Mouse (Mus musculus) hindbrain, embryonic 15.5 days (tissue): ENCODE measurements at regions not wholly inside any gene's neighbourhood (a gene's known extent, or its start where the extent isn't known, plus 50 kb on each side); places are given as distances from the start of the nearest gene placed in this dataset.
"Not testable (repeated sequence)": the region's sequence is repeated elsewhere in the genome, so short reads cannot be mapped to it uniquely, and the experiment has no call there.

Experiments
- ATAC-seq: fragments of 200-750 bp; cut with Nextera tagmentation; 2 replicates; pipeline ENCODE4 v1.8.0; 2017; ENCODE audit warnings: low read depth, moderate number of reproducible peaks, moderate TSS enrichment; ENCODE audit not compliant: low FRiP score
- H3K27ac ChIP-seq: fragments of 300-500 bp; sonication (generic); replicated peaks from 2 replicates; pipeline ENCODE4 v1.5.1; 2015; ENCODE audit warnings: mild to moderate bottlenecking, inconsistent platforms
- H3K27me3 ChIP-seq: fragments of 300-500 bp; sonication (generic); 2 replicates; pipeline ENCODE4 v1.6.1; 2015; ENCODE audit warnings: control low read depth, inconsistent platforms
- H3K36me3 ChIP-seq: fragments of 300-500 bp; sonication (generic); 2 replicates; pipeline ENCODE4 v1.6.1; 2015; ENCODE audit warnings: control low read depth, inconsistent platforms
- H3K4me1 ChIP-seq: fragments of 300-500 bp; sonication (generic); replicated peaks from 2 replicates; pipeline ENCODE4 v1.6.1; 2015; ENCODE audit warnings: control low read depth, inconsistent platforms
- H3K4me2 ChIP-seq: fragments of 300-500 bp; sonication (generic); 2 replicates; pipeline ENCODE4 v1.6.1; 2015; ENCODE audit warnings: moderate library complexity, mild to moderate bottlenecking, inconsistent platforms
- H3K4me3 ChIP-seq: fragments of 300-500 bp; sonication (generic); 2 replicates; pipeline ENCODE4 v1.5.1; 2015; ENCODE audit warnings: mild to moderate bottlenecking, inconsistent platforms
- H3K9ac ChIP-seq: fragments of 300-500 bp; sonication (generic); 2 replicates; pipeline ENCODE4 v1.6.1; 2015; ENCODE audit warnings: inconsistent platforms
- H3K9me3 ChIP-seq: fragments of 300-500 bp; sonication (generic); 2 replicates; pipeline ENCODE4 v1.6.1; 2016; ENCODE audit warnings: control low read depth, inconsistent platforms
- WGBS: fragments of 180-500 bp; shearing (Covaris S2); methylation state at CpG from one replicate; pipeline ENCODE4 v1.1.7; 2015; 5-methylcytosine and 5-hydroxymethylcytosine counted together

- Histone ChIP-seq H3K36me3 (no peaks in the 10 kb centered on the region), H3K27me3 (no peaks in the 10 kb centered on the region), H3K27ac (no peak overlapping the region), H3K9ac (no peak overlapping the region), H3K9me3 (no peaks in the 10 kb centered on the region), H3K4me3 (no peak overlapping the region), H3K4me2 (no peak overlapping the region), H3K4me1 (no peaks in the 10 kb centered on the region)
- no peak for ATAC-seq
Measured at GRCm38 (mm10) chr15:16130862-16131261, 597.7 kb upstream of the Cdh9 start.

- H3K36me3 ChIP-seq = no peaks in the 10 kb centered on the region
- ATAC-seq = peak; percentile 68; the same call in 1 of the 2 replicates
- no peak overlapping the region for H3K4me3 ChIP-seq
- no peak overlapping the region for H3K9ac ChIP-seq
- no peaks in the 10 kb centered on the region for H3K27me3 ChIP-seq
- H3K27ac ChIP-seq = 0 out of 2 replicates have a peak overlapping the region, but pooled peaks have one; percentile 22
- 39% methylated on average over 5 of the region's 5 CpGs for WGBS
- H3K9me3 ChIP-seq = no peaks in the 10 kb centered on the region
- H3K4me2 ChIP-seq = peak overlapping the region; percentile 11; the same call in 1 of the 2 replicates
- H3K4me1 ChIP-seq = no peaks in the 10 kb centered on the region
Measured at GRCm38 (mm10) chr15:16158164-16158563, 570.4 kb upstream of the Cdh9 start.

- Histone ChIP-seq H3K4me3 (no peak overlapping the region), H3K36me3 (no peaks in the 10 kb centered on the region), H3K4me1 (no peaks in the 10 kb centered on the region), H3K9ac (no peak overlapping the region), H3K9me3 (no peaks in the 10 kb centered on the region), H3K4me2 (no peak overlapping the region), H3K27me3 (no peaks in the 10 kb centered on the region), H3K27ac (no peak overlapping the region)
- ATAC-seq = no peak
Measured at GRCm38 (mm10) chr15:16163969-16164368, 564.6 kb upstream of the Cdh9 start.

GRCm38 (mm10) chr15:16213354-16213753 is 515.2 kb upstream of the Cdh9 start:
- H3K9ac ChIP-seq = no peak overlapping the region
- no peaks in the 10 kb centered on the region for H3K4me1 ChIP-seq
- ATAC-seq = no peak
- 97% methylated on average over 4 of the region's 4 CpGs for WGBS
- H3K36me3 ChIP-seq = no peaks in the 10 kb centered on the region
- H3K9me3 ChIP-seq = no peaks in the 10 kb centered on the region
- no peak overlapping the region for H3K4me3 ChIP-seq
- no peak overlapping the region for H3K27ac ChIP-seq
- no peak overlapping the region for H3K4me2 ChIP-seq
- no peaks in the 10 kb centered on the region for H3K27me3 ChIP-seq

GRCm38 (mm10) chr15:16221648-16222047 is 506.9 kb upstream of the Cdh9 start:
- Histone ChIP-seq H3K27me3 (no peaks in the 10 kb centered on the region), H3K4me3 (no peak overlapping the region), H3K9me3 (no peaks in the 10 kb centered on the region), H3K4me2 (no peak overlapping the region), H3K9ac (no peak overlapping the region), H3K36me3 (no peaks in the 10 kb centered on the region), H3K27ac (no peak overlapping the region), H3K4me1 (no peaks in the 10 kb centered on the region)
- 95% methylated on average over 2 of the region's 2 CpGs for WGBS
- ATAC-seq = no peak

GRCm38 (mm10) chr15:16248595-16248994 is 480.0 kb upstream of the Cdh9 start:
- 84% methylated on average over 5 of the region's 5 CpGs for WGBS

GRCm38 (mm10) chr15:16285166-16285565 is 443.4 kb upstream of the Cdh9 start:
- no peak for ATAC-seq
- Histone ChIP-seq H3K4me3 (no peak overlapping the region), H3K36me3 (no peaks in the 10 kb centered on the region), H3K4me1 (no peaks in the 10 kb centered on the region), H3K27ac (no peak overlapping the region), H3K27me3 (no peaks in the 10 kb centered on the region), H3K9me3 (no peaks in the 10 kb centered on the region), H3K9ac (no peak overlapping the region), H3K4me2 (no peak overlapping the region)
- 76% methylated on average over 3 of the region's 3 CpGs for WGBS

More at GRCm38 (mm10) chr15:16248595-16248994, 480.0 kb upstream of the Cdh9 start:
- H3K27ac ChIP-seq = no peak overlapping the region
- no peaks in the 10 kb centered on the region for H3K27me3 ChIP-seq
- no peaks in the 10 kb centered on the region for H3K36me3 ChIP-seq
- H3K9me3 ChIP-seq = no peaks in the 10 kb centered on the region
- ATAC-seq = no peak
- H3K9ac ChIP-seq = no peak overlapping the region
- H3K4me2 ChIP-seq = no peak overlapping the region
- no peak overlapping the region for H3K4me3 ChIP-seq
- H3K4me1 ChIP-seq = no peaks in the 10 kb centered on the region

- H3K9ac ChIP-seq, H3K4me1 ChIP-seq, H3K4me3 ChIP-seq, H3K9me3 ChIP-seq, H3K27ac ChIP-seq, ATAC-seq, H3K36me3 ChIP-seq, H3K27me3 ChIP-seq, H3K4me2 ChIP-seq: not testable (repeated sequence)
- 82% methylated on average over 2 of the region's 2 CpGs for WGBS
Measured at GRCm38 (mm10) chr15:16294553-16294952, 434.0 kb upstream of the Cdh9 start.

GRCm38 (mm10) chr15:16309678-16310077 is 418.9 kb upstream of the Cdh9 start:
- Histone ChIP-seq H3K4me3 (no peak overlapping the region), H3K4me1 (no peaks in the 10 kb centered on the region), H3K27me3 (no peaks in the 10 kb centered on the region), H3K4me2 (no peak overlapping the region), H3K9ac (no peak overlapping the region), H3K36me3 (no peaks in the 10 kb centered on the region), H3K27ac (no peak overlapping the region), H3K9me3 (no peaks in the 10 kb centered on the region)
- no peak for ATAC-seq
- 95% methylated on average over 2 of the region's 2 CpGs for WGBS

- no peak overlapping the region for H3K4me2 ChIP-seq
- H3K4me3 ChIP-seq = no peak overlapping the region
- no peaks in the 10 kb centered on the region for H3K36me3 ChIP-seq
- H3K9ac ChIP-seq = no peak overlapping the region
- H3K27ac ChIP-seq = no peak overlapping the region
- WGBS = 80% methylated on average over 3 of the region's 3 CpGs
- no peak for ATAC-seq
- no peaks in the 10 kb centered on the region for H3K27me3 ChIP-seq
- no peaks in the 10 kb centered on the region for H3K4me1 ChIP-seq
- H3K9me3 ChIP-seq = no peaks in the 10 kb centered on the region
Measured at GRCm38 (mm10) chr15:16311956-16312646, 416.5 kb upstream of the Cdh9 start.

GRCm38 (mm10) chr15:16312721-16313120 is 415.8 kb upstream of the Cdh9 start:
- Histone ChIP-seq H3K36me3 (no peaks in the 10 kb centered on the region), H3K27ac (no peak overlapping the region), H3K4me3 (no peak overlapping the region), H3K27me3 (no peaks in the 10 kb centered on the region), H3K9me3 (no peaks in the 10 kb centered on the region), H3K4me2 (no peak overlapping the region), H3K9ac (no peak overlapping the region), H3K4me1 (no peaks in the 10 kb centered on the region)
- no peak for ATAC-seq

GRCm38 (mm10) chr15:16313818-16314217 is 414.7 kb upstream of the Cdh9 start:
- Histone ChIP-seq H3K36me3 (no peaks in the 10 kb centered on the region), H3K4me2 (no peak overlapping the region), H3K9me3 (no peaks in the 10 kb centered on the region), H3K27me3 (no peaks in the 10 kb centered on the region), H3K9ac (no peak overlapping the region), H3K27ac (no peak overlapping the region), H3K4me3 (no peak overlapping the region), H3K4me1 (no peaks in the 10 kb centered on the region)
- 81% methylated on average over 1 of the region's 1 CpGs for WGBS
- ATAC-seq = no peak

- Histone ChIP-seq H3K9ac (no peak overlapping the region), H3K27ac (no peak overlapping the region), H3K27me3 (no peaks in the 10 kb centered on the region), H3K9me3 (no peaks in the 10 kb centered on the region), H3K4me3 (no peak overlapping the region), H3K4me2 (no peak overlapping the region), H3K4me1 (no peaks in the 10 kb centered on the region), H3K36me3 (no peaks in the 10 kb centered on the region)
- 68% methylated on average over 6 of the region's 6 CpGs for whole genome bisulfite sequencing
- ATAC-seq = no peak
Measured at GRCm38 (mm10) chr15:16314606-16315005, 413.9 kb upstream of the Cdh9 start.
